Mouse (Mus musculus) lung, adult 2 months (tissue): ENCODE results near the gene Mpped2.

Source experiments
- CTCF ChIP-seq: fragments of 200-500 bp; IDR thresholded peaks from 2 replicates; pipeline ENCODE4 v1.5.1; 2011; ENCODE audit warnings: mild to moderate bottlenecking, low read length, control low read depth; ENCODE audit not compliant: insufficient read depth
- POLR2A ChIP-seq: fragments of 200-500 bp; IDR thresholded peaks from 2 replicates; pipeline ENCODE4 v1.6.1; 2011; ENCODE audit warnings: low read depth, mild to moderate bottlenecking, control low read depth, low read length, borderline replicate concordance; ENCODE audit errors: extremely low read depth

DNA sequence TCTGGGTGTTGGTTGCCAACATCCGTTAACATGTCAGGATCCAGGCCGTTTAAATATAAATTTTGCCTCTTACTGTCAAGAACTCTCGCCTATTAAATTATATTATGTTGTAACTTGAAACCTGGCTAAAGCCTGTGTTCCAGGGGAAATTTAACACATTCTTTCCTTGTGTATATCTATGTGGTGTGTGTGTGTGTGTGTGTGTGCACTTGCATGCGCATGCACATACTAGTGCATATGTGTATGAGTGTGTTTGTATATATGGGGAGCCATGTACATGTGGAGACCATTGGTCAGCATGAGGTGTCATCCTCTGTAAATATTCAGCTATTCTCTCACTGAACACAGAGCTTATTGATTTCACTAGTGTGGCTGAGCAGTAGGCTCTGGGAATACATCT is 37.8 kb upstream of the Mpped2 start:
- no peak for TF ChIP-seq CTCF
- no peak for TF ChIP-seq POLR2A
